ENCODE assay signal across 12 mouse cellular contexts in genomic region chr15:98989701-98990430, GRCm38 (mm10). TPM values are rescaled to one million over a fixed set of nuclear protein-coding genes. Genes with fewer than 3 reads are reported as not detected.
A peak's percentile ranks its signal among the peaks of the same experiment; 100 is the strongest.
DNase-seq lines count a peak whose midpoint lies in the region; ATAC-seq lines count a peak whose summit lies in the region.
"Had no signal": no experiment of that assay in that cellular context is flagged by ENCODE, and none has a peak within 500 bp of the region (broad histone marks: within the 10 kb centered on the region; RNA-seq: fewer than 3 reads in every experiment).

No protein-coding gene starts in this region.

- peak overlapping the region; percentile 86; the same call in 1 of the 2 replicates for H3K9ac ChIP-seq in heart, embryonic 13.5 days
- no peak overlapping the region for H3K9ac ChIP-seq in limb, embryonic 15.5 days
- H3K9ac ChIP-seq in stomach, embryonic 16.5 days (ENCODE audit: low read length): no peak overlapping the region
- H3K9ac ChIP-seq: liver, embryonic 14.5 days had no signal

- 41% methylated on average over 11 of the region's 12 CpGs for WGBS in heart, embryonic 13.5 days
- WGBS in forebrain, embryonic 10.5 days: 25% methylated on average over 12 of the region's 12 CpGs
- 50% methylated on average over 10 of the region's 12 CpGs for WGBS in limb, embryonic 15.5 days
- WGBS in stomach, embryonic 16.5 days: 40% methylated on average over 12 of the region's 12 CpGs

- H3K9me3 ChIP-seq in heart, embryonic 13.5 days: no peaks in the 10 kb centered on the region
- no peaks in the 10 kb centered on the region for H3K9me3 ChIP-seq in forebrain, embryonic 10.5 days
- no peaks in the 10 kb centered on the region for H3K9me3 ChIP-seq in limb, embryonic 15.5 days
- no peaks in the 10 kb centered on the region for H3K9me3 ChIP-seq in stomach, embryonic 16.5 days (replicated peaks; ENCODE audit: control insufficient read depth, low read length)

- H3K4me2 ChIP-seq in heart, embryonic 13.5 days: no peak overlapping the region
- no peak overlapping the region for H3K4me2 ChIP-seq in limb, embryonic 15.5 days
- no peak overlapping the region for H3K4me2 ChIP-seq in stomach, embryonic 16.5 days (ENCODE audit: low read depth, low read length)

- no peak for ATAC-seq in heart, embryonic 13.5 days (ENCODE audit: extremely low read depth, insufficient number of reproducible peaks, low FRiP score, low TSS enrichment)
- no peak for ATAC-seq in limb, embryonic 15.5 days (ENCODE audit: insufficient number of reproducible peaks, low FRiP score, low TSS enrichment, low read depth)
- no peak for ATAC-seq in stomach, embryonic 16.5 days (ENCODE audit: insufficient read depth, low FRiP score)

- DNase-seq in heart, adult 9 months (ENCODE audit: low spot score in 2 of 2): no peak
- no peak for DNase-seq in forebrain, embryonic 10.5 days (ENCODE audit: extremely low spot score, low spot score)
- DNase-seq in natural killer cell, adult 2 months (ENCODE audit: low spot score in 2 of 2): no peak
- no peak for DNase-seq in right cerebral cortex, postnatal 36 days (ENCODE audit: low spot score in 2 of 2)
- DNase-seq in adrenal gland, adult 18-20 months (ENCODE audit: low spot score in 2 of 2): no peak
- DNase-seq: adrenal gland, postnatal 25 days; kidney, postnatal 25 days had no signal

- H3K36me3 ChIP-seq in heart, embryonic 13.5 days: no peaks in the 10 kb centered on the region
- no peaks in the 10 kb centered on the region for H3K36me3 ChIP-seq in forebrain, embryonic 10.5 days (replicated peaks)
- no peaks in the 10 kb centered on the region for H3K36me3 ChIP-seq in limb, embryonic 15.5 days
- no peaks in the 10 kb centered on the region for H3K36me3 ChIP-seq in stomach, embryonic 16.5 days (ENCODE audit: control insufficient read depth, insufficient read depth, low read length)

- H3K4me3 ChIP-seq in heart, embryonic 13.5 days: no peak overlapping the region
- H3K4me3 ChIP-seq in forebrain, embryonic 10.5 days: peak overlapping the region; percentile 49; the same call in 1 of the 2 replicates
- H3K4me3 ChIP-seq in limb, embryonic 15.5 days: no peak overlapping the region
- no peak overlapping the region for H3K4me3 ChIP-seq in stomach, embryonic 16.5 days (replicated peaks; ENCODE audit: low read length)

- H3K27me3 ChIP-seq in heart, embryonic 13.5 days (replicated peaks): no peaks in the 10 kb centered on the region
- H3K27me3 ChIP-seq in forebrain, embryonic 10.5 days (ENCODE audit: poor library complexity, severe bottlenecking): peaks cover 15% of the 10 kb centered on the region; the same call in 1 of the 2 replicates
- no peaks in the 10 kb centered on the region for H3K27me3 ChIP-seq in limb, embryonic 15.5 days
- no peaks in the 10 kb centered on the region for H3K27me3 ChIP-seq in stomach, embryonic 16.5 days (ENCODE audit: control insufficient read depth, insufficient read depth, low read length)

- H3K4me1 ChIP-seq in heart, embryonic 13.5 days: peaks cover 76% of the 10 kb centered on the region
- peaks cover 92% of the 10 kb centered on the region for H3K4me1 ChIP-seq in forebrain, embryonic 10.5 days
- H3K4me1 ChIP-seq in limb, embryonic 15.5 days: peaks cover 66% of the 10 kb centered on the region
- H3K4me1 ChIP-seq in stomach, embryonic 16.5 days (ENCODE audit: control insufficient read depth, insufficient read depth, low read length): peaks cover 36% of the 10 kb centered on the region

- H3K27ac ChIP-seq in heart, embryonic 13.5 days (replicated peaks): 0 out of 2 replicates have a peak overlapping the region, but pooled peaks have one; percentile 9
- H3K27ac ChIP-seq in forebrain, embryonic 10.5 days: peak overlapping the region; percentile 92
- peak overlapping the region; percentile 93; the same call in 1 of the 2 replicates for H3K27ac ChIP-seq in limb, embryonic 15.5 days
- H3K27ac ChIP-seq in stomach, embryonic 16.5 days (ENCODE audit: low read length): peak overlapping the region; percentile 11; the same call in 1 of the 2 replicates
- H3K27ac ChIP-seq: liver, embryonic 14.5 days had no signal

RNA-seq across cellular contexts. Expression of gene Tuba1a, which starts 36.4 kb away (rescaled TPM):
- 1,012 and 1,030 TPM in 2 replicates for polyA plus RNA-seq in heart, embryonic 13.5 days (2015; fragmentation: Nextera tagmentation; extraction: Ambion mirVana)
- 2,769 and 3,107 TPM in 2 replicates for polyA plus RNA-seq in forebrain, embryonic 10.5 days (2016; fragmentation: Nextera tagmentation; extraction: Ambion mirVana)
- 1,206 and 1,410 TPM in 2 replicates for polyA plus RNA-seq in limb, embryonic 15.5 days (2015; fragmentation: Nextera tagmentation; extraction: Ambion mirVana)
- 1,001 and 1,036 TPM in 2 replicates for polyA plus RNA-seq in stomach, embryonic 16.5 days (2015; fragmentation: Nextera tagmentation; extraction: Ambion mirVana)
- total RNA-seq in adrenal gland, adult 18-20 months (2021): 100 to 1,000 TPM in 1 of 2 experiments, 10 to 100 TPM in 1; 74.3 to 169 TPM

RNA-seq across cellular contexts. Expression of gene Gm49450, which starts 36.5 kb away (rescaled TPM):
- not detected in 2 replicates for polyA plus RNA-seq in heart, embryonic 13.5 days (2015; fragmentation: Nextera tagmentation; extraction: Ambion mirVana)
- not detected in 2 replicates for polyA plus RNA-seq in forebrain, embryonic 10.5 days (2016; fragmentation: Nextera tagmentation; extraction: Ambion mirVana)
- polyA plus RNA-seq in limb, embryonic 15.5 days (2015; fragmentation: Nextera tagmentation; extraction: Ambion mirVana): not detected in 2 replicates
- not detected in 2 replicates for polyA plus RNA-seq in stomach, embryonic 16.5 days (2015; fragmentation: Nextera tagmentation; extraction: Ambion mirVana)
- total RNA-seq in adrenal gland, adult 18-20 months (2021): not detected
- total RNA-seq: adrenal gland, postnatal 25 days had no signal
- polyA plus RNA-seq: heart, embryonic 11.5 days had no signal

RNA-seq across cellular contexts. Expression of gene Tuba1c, which starts 39.8 kb away (rescaled TPM):
- 150 and 158 TPM in 2 replicates for polyA plus RNA-seq in heart, embryonic 13.5 days (2015; fragmentation: Nextera tagmentation; extraction: Ambion mirVana)
- polyA plus RNA-seq in forebrain, embryonic 10.5 days (2016; fragmentation: Nextera tagmentation; extraction: Ambion mirVana): 160 and 171 TPM in 2 replicates
- 138 and 145 TPM in 2 replicates for polyA plus RNA-seq in limb, embryonic 15.5 days (2015; fragmentation: Nextera tagmentation; extraction: Ambion mirVana)
- 196 and 209 TPM in 2 replicates for polyA plus RNA-seq in stomach, embryonic 16.5 days (2015; fragmentation: Nextera tagmentation; extraction: Ambion mirVana)
- 100 to 1,000 TPM; 235 to 284 TPM for total RNA-seq in adrenal gland, adult 18-20 months (2021)

RNA-seq across cellular contexts. Expression of gene Tuba1b, which starts 55.5 kb away (rescaled TPM):
- 1,584 and 1,655 TPM in 2 replicates for polyA plus RNA-seq in heart, embryonic 13.5 days (2015; fragmentation: Nextera tagmentation; extraction: Ambion mirVana)
- polyA plus RNA-seq in forebrain, embryonic 10.5 days (2016; fragmentation: Nextera tagmentation; extraction: Ambion mirVana): 2,760 and 2,766 TPM in 2 replicates
- polyA plus RNA-seq in limb, embryonic 15.5 days (2015; fragmentation: Nextera tagmentation; extraction: Ambion mirVana): 1,374 and 1,490 TPM in 2 replicates
- 1,202 and 1,296 TPM in 2 replicates for polyA plus RNA-seq in stomach, embryonic 16.5 days (2015; fragmentation: Nextera tagmentation; extraction: Ambion mirVana)
- total RNA-seq in adrenal gland, adult 18-20 months (2021): 100 to 1,000 TPM; 193 to 255 TPM

Comparison
In these comparisons a context has a peak if more than half of its experiments do, and no peak if none do; other contexts are left out.
1. H3K27ac ChIP-seq: peak in every context shown above with its lines; median percentile 93 in limb, embryonic 15.5 days; 92 in forebrain, embryonic 10.5 days; 11 in stomach, embryonic 16.5 days; 9 in heart, embryonic 13.5 days.